Mouse (Mus musculus) midbrain, postnatal 0 days (tissue): Measurements from ENCODE around the gene Tgfb1i1. TPM values are rescaled to one million over a fixed set of nuclear protein-coding genes. Genes with fewer than 3 reads are reported as not detected.

Source experiments
- ATAC-seq: fragments of 200-750 bp; cut with Nextera tagmentation; 2 replicates; pipeline ENCODE4 v1.8.0; 2017; ENCODE audit warnings: moderate number of reproducible peaks, mild to moderate bottlenecking, moderate TSS enrichment, moderate library complexity; ENCODE audit not compliant: low FRiP score
- DNase-seq: peaks from one replicate; pipeline ENCODE4 v3.0.0-alpha.2; 2015; ENCODE audit warnings: low spot score
- H3K27ac ChIP-seq: fragments of 300-500 bp; sonication (generic); 2 replicates; pipeline ENCODE4 v1.5.1; 2014; ENCODE audit warnings: low read depth, mild to moderate bottlenecking, low read length, mixed read lengths
- H3K27me3 ChIP-seq: fragments of 300-500 bp; sonication (generic); 2 replicates; pipeline ENCODE4 v1.6.1; 2014; ENCODE audit warnings: low read length, control low read depth, mixed read lengths; ENCODE audit not compliant: insufficient read depth
- H3K36me3 ChIP-seq: fragments of 300-500 bp; sonication (generic); 2 replicates; pipeline ENCODE4 v1.6.1; 2014; ENCODE audit warnings: low read length, control low read depth, mixed read lengths; ENCODE audit not compliant: insufficient read depth
- H3K4me1 ChIP-seq: fragments of 300-500 bp; sonication (generic); 2 replicates; pipeline ENCODE4 v1.6.1; 2014; ENCODE audit warnings: mild to moderate bottlenecking, control low read depth, antibody characterized with exemption, low read length, mixed read lengths; ENCODE audit not compliant: insufficient read depth
- H3K4me2 ChIP-seq: fragments of 300-500 bp; sonication (generic); 2 replicates; pipeline ENCODE4 v1.6.1; 2014; ENCODE audit warnings: low read depth, mild to moderate bottlenecking, low read length, mixed read lengths; ENCODE audit not compliant: poor library complexity, severe bottlenecking
- H3K4me3 ChIP-seq: fragments of 300-500 bp; sonication (generic); 2 replicates; pipeline ENCODE4 v1.5.1; 2014; ENCODE audit warnings: low read depth, mild to moderate bottlenecking, low read length, moderate library complexity
- H3K9ac ChIP-seq: fragments of 300-500 bp; sonication (generic); replicated peaks from 2 replicates; pipeline ENCODE4 v1.6.1; 2014; ENCODE audit warnings: mild to moderate bottlenecking, low read length, moderate library complexity, mixed read lengths; ENCODE audit not compliant: poor library complexity, severe bottlenecking
- H3K9me3 ChIP-seq: fragments of 300-500 bp; sonication (generic); 2 replicates; pipeline ENCODE4 v1.6.1; 2016; ENCODE audit warnings: low read length, control low read depth
- CTCF ChIP-seq: IDR thresholded peaks from 2 replicates; pipeline ENCODE4 v1.5.1; 2016; ENCODE audit warnings: antibody characterized with exemption, mild to moderate bottlenecking
- WGBS: fragments of 180-500 bp; shearing (Covaris S2); extraction: QIAGEN DNeasy Blood & Tissue Kit; methylation state at CpG from one replicate; pipeline ENCODE4 v1.1.7; 2014; 5-methylcytosine and 5-hydroxymethylcytosine counted together
- polyA plus RNA-seq: library from polyadenylated mRNA; unstranded; fragments of >200 nt; fragmentation: Nextera tagmentation; extraction: Ambion mirVana; gene quantifications from 2 replicates; pipeline ENCODE4 v1.2.1, GENCODE M21; 2015
- total RNA-seq: library from RNA; depleted of rRNA; stranded (reverse); fragments of >200 nt; gene quantifications from 2 replicates; pipeline ENCODE4 v1.2.3, GENCODE M21; 2014

Gene Tgfb1i1
- total and polyA plus RNA-seq, 2 experiments from 2014 or later = 18.2 to 20.2 TPM

- ATAC-seq = no peak
- Histone ChIP-seq H3K4me3 (peak overlapping the region; percentile 65; the same call in 1 of the 2 replicates), H3K9ac (no peak overlapping the region), H3K27ac (peak overlapping the region; percentile 97; the same call in 1 of the 2 replicates), H3K36me3 (peaks cover 25% of the 10 kb centered on the region), H3K27me3 (no peaks in the 10 kb centered on the region), H3K9me3 (no peaks in the 10 kb centered on the region), H3K4me2 (peak overlapping the region; percentile 80), H3K4me1 (0 out of 2 replicates have a peak, but pooled peaks cover 5% of the 10 kb centered on the region)
- 22% methylated on average over 4 of the region's 4 CpGs for WGBS
- peak; percentile 43 for DNase-seq
- TF ChIP-seq CTCF = peak; percentile 62
These were observed 7.6 kb upstream of the Tgfb1i1 start for GRCm38 (mm10) chr7:128238991-128239390.

- Histone ChIP-seq H3K9ac (no peak overlapping the region), H3K36me3 (peaks cover 36% of the 10 kb centered on the region)
- ATAC-seq = no peak
These were observed 6.4 kb upstream of the Tgfb1i1 start for GRCm38 (mm10) chr7:128240131-128240784.

GRCm38 (mm10) chr7:128242331-128242730 lies 4.3 kb upstream of the Tgfb1i1 start:
- no peaks in the 10 kb centered on the region; the same call in 1 of the 2 replicates for H3K4me1 ChIP-seq
- peaks cover 36% of the 10 kb centered on the region for H3K36me3 ChIP-seq
- WGBS = 96% methylated on average over 16 of the region's 16 CpGs
- H3K27me3 ChIP-seq = no peaks in the 10 kb centered on the region
- no peaks in the 10 kb centered on the region for H3K9me3 ChIP-seq
- no peak for DNase-seq
- no peak overlapping the region for H3K9ac ChIP-seq
- H3K27ac ChIP-seq = no peak overlapping the region
- no peak for TF ChIP-seq CTCF
- no peak overlapping the region for H3K4me3 ChIP-seq
- H3K4me2 ChIP-seq = no peak overlapping the region
- ATAC-seq = no peak

More at GRCm38 (mm10) chr7:128240131-128240784, 6.4 kb upstream of the Tgfb1i1 start:
- no peak for DNase-seq
- Histone ChIP-seq H3K4me2 (no peak overlapping the region), H3K9me3 (no peaks in the 10 kb centered on the region), H3K27me3 (no peaks in the 10 kb centered on the region), H3K27ac (no peak overlapping the region), H3K4me1 (0 out of 2 replicates have a peak, but pooled peaks cover 5% of the 10 kb centered on the region), H3K4me3 (no peak overlapping the region)
- WGBS = 92% methylated on average over 27 of the region's 27 CpGs
- TF ChIP-seq CTCF = no peak

GRCm38 (mm10) chr7:128243921-128244320 lies 2.7 kb upstream of the Tgfb1i1 start:
- WGBS = 68% methylated on average over 10 of the region's 10 CpGs
- H3K36me3 ChIP-seq = peaks cover 36% of the 10 kb centered on the region
- H3K4me1 ChIP-seq = peaks cover 3% of the 10 kb centered on the region
- DNase-seq (no peak), ATAC-seq (no peak)
- no peaks in the 10 kb centered on the region for H3K9me3 ChIP-seq
- no peak for TF ChIP-seq CTCF
- H3K27ac ChIP-seq = no peak overlapping the region
- no peak overlapping the region for H3K4me3 ChIP-seq
- H3K4me2 ChIP-seq = no peak overlapping the region
- H3K9ac ChIP-seq = no peak overlapping the region
- H3K27me3 ChIP-seq = no peaks in the 10 kb centered on the region

GRCm38 (mm10) chr7:128244410-128245025 lies 2.1 kb upstream of the Tgfb1i1 start:
- Histone ChIP-seq H3K4me3 (no peak overlapping the region), H3K4me1 (peaks cover 3% of the 10 kb centered on the region), H3K4me2 (no peak overlapping the region), H3K9ac (no peak overlapping the region), H3K36me3 (peaks cover 36% of the 10 kb centered on the region), H3K9me3 (no peaks in the 10 kb centered on the region), H3K27ac (no peak overlapping the region), H3K27me3 (no peaks in the 10 kb centered on the region)
- DNase-seq (no peak), ATAC-seq (no peak)
- WGBS = 83% methylated on average over 18 of the region's 18 CpGs
- TF ChIP-seq CTCF = no peak

- H3K4me2 ChIP-seq = no peak overlapping the region
- 88% methylated on average over 4 of the region's 4 CpGs for WGBS
- TF ChIP-seq CTCF = no peak
These were observed 1.1 kb upstream of the Tgfb1i1 start for GRCm38 (mm10) chr7:128245547-128245946.

More at GRCm38 (mm10) chr7:128245547-128245946, 1.1 kb upstream of the Tgfb1i1 start:
- no peaks in the 10 kb centered on the region for H3K27me3 ChIP-seq
- ATAC-seq (no peak), DNase-seq (no peak)
- peaks cover 3% of the 10 kb centered on the region for H3K4me1 ChIP-seq
- H3K9me3 ChIP-seq = no peaks in the 10 kb centered on the region
- no peak overlapping the region for H3K4me3 ChIP-seq
- no peak overlapping the region for H3K27ac ChIP-seq
- no peak overlapping the region for H3K9ac ChIP-seq
- peaks cover 29% of the 10 kb centered on the region for H3K36me3 ChIP-seq
